Mouse (Mus musculus) forebrain, embryonic 16.5 days (tissue): ENCODE results near the gene Csrnp3. TPM values are rescaled to one million over a fixed set of nuclear protein-coding genes. Genes with fewer than 3 reads are reported as not detected.
A peak's percentile ranks its signal among the peaks of the same experiment; 100 is the strongest.

ENCODE experiments used
- ATAC-seq: fragments of 200-750 bp; cut with Nextera tagmentation; 2 replicates; pipeline ENCODE4 v1.8.0; 2017; ENCODE audit warnings: mild to moderate bottlenecking, moderate library complexity
- H3K27ac ChIP-seq: fragments of 300-500 bp; sonication (generic); 2 replicates; pipeline ENCODE4 v1.5.1; 2014; ENCODE audit warnings: low read length, control low read depth
- H3K27me3 ChIP-seq: fragments of 300-500 bp; sonication (generic); replicated peaks from 2 replicates; pipeline ENCODE4 v1.6.1; 2014; ENCODE audit warnings: low read length; ENCODE audit not compliant: control insufficient read depth, insufficient read depth
- H3K36me3 ChIP-seq: fragments of 300-500 bp; sonication (generic); 2 replicates; pipeline ENCODE4 v1.6.1; 2014; ENCODE audit not compliant: control insufficient read depth, insufficient read depth
- H3K4me1 ChIP-seq: fragments of 300-500 bp; sonication (generic); replicated peaks from 2 replicates; pipeline ENCODE4 v1.6.1; 2014; ENCODE audit warnings: low read length; ENCODE audit not compliant: control insufficient read depth, insufficient read depth
- H3K4me2 ChIP-seq: fragments of 300-500 bp; sonication (generic); 2 replicates; pipeline ENCODE4 v1.6.1; 2014; ENCODE audit warnings: mild to moderate bottlenecking, low read length, control low read depth
- H3K4me3 ChIP-seq: fragments of 300-500 bp; sonication (generic); replicated peaks from 2 replicates; pipeline ENCODE4 v1.5.1; 2014; ENCODE audit warnings: mild to moderate bottlenecking, low read length, control low read depth
- H3K9ac ChIP-seq: fragments of 300-500 bp; sonication (generic); replicated peaks from 2 replicates; pipeline ENCODE4 v1.6.1; 2014; ENCODE audit warnings: low read depth, low read length, control low read depth
- H3K9me3 ChIP-seq: fragments of 300-500 bp; sonication (generic); 2 replicates; pipeline ENCODE4 v1.6.1; 2016; ENCODE audit warnings: low read length; ENCODE audit not compliant: control insufficient read depth
- WGBS: fragments of 180-500 bp; shearing (Covaris S2); extraction: QIAGEN DNeasy Blood & Tissue Kit; methylation state at CpG from one replicate; pipeline ENCODE4 v1.1.7; 2014; 5-methylcytosine and 5-hydroxymethylcytosine counted together
- polyA plus RNA-seq: library from polyadenylated mRNA; unstranded; fragments of >200 nt; fragmentation: Nextera tagmentation; extraction: Ambion mirVana; gene quantifications from 2 replicates; pipeline ENCODE4 v1.2.1, GENCODE M21; 2015

The Csrnp3 gene
- polyA plus RNA-seq, 1 experiment from 2014 or later = 67.4 TPM

DNA sequence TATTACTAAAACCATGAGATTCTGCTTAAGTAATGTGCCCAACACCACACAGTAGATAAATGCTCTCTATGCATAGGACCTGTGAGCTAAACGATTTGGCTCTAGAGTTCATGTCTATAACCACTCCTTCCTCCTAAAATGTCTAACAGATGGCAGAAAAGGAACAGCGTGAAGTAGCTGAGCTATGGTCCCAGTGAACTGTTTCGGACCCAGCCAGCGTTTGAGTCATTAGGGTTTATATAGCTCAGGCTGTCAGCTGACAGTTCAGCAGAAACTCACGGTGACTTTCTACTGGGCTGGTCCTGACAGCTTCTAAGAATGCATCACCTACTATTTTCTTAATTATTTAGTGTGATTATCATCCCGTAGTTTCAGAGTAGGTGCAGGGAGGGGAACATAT is 141.5 kb downstream of the Csrnp3 start:
- H3K4me1 ChIP-seq = peaks cover 9% of the 10 kb centered on the region
- no peak overlapping the region for H3K4me3 ChIP-seq
- ATAC-seq = no peak; the same call in 1 of the 2 replicates
- H3K9me3 ChIP-seq = no peaks in the 10 kb centered on the region
- no peak overlapping the region for H3K27ac ChIP-seq
- WGBS = 54% methylated on average over 6 of the region's 6 CpGs
- no peak overlapping the region for H3K4me2 ChIP-seq
- no peak overlapping the region for H3K9ac ChIP-seq
- no peaks in the 10 kb centered on the region for H3K27me3 ChIP-seq
- no peaks in the 10 kb centered on the region for H3K36me3 ChIP-seq

DNA sequence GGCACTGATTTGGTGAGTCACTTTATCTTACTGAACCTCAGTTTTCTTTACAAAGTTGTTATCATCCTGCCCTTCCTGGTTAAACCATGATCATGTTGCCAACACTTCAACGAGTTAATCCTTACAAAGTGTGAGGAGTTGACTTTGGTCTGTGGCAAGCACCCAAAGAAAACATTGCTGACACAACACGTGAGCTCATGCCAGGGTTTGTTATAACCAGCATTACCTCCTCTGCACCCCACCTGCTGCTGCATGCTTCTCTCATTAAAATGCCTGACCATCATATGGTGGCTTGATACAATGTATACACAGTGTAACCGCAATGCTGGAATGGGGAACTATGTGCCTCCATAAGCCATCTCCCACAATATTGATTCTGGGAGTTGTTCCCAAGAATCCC is 142.0 kb downstream of the Csrnp3 start:
- Histone ChIP-seq H3K9me3 (no peaks in the 10 kb centered on the region), H3K36me3 (no peaks in the 10 kb centered on the region), H3K4me2 (no peak overlapping the region), H3K27me3 (no peaks in the 10 kb centered on the region), H3K4me3 (no peak overlapping the region), H3K4me1 (peaks cover 12% of the 10 kb centered on the region; the same call in 1 of the 2 replicates), H3K9ac (no peak overlapping the region), H3K27ac (no peak overlapping the region)
- WGBS = 42% methylated on average over 3 of the region's 3 CpGs
- no peak for ATAC-seq

DNA sequence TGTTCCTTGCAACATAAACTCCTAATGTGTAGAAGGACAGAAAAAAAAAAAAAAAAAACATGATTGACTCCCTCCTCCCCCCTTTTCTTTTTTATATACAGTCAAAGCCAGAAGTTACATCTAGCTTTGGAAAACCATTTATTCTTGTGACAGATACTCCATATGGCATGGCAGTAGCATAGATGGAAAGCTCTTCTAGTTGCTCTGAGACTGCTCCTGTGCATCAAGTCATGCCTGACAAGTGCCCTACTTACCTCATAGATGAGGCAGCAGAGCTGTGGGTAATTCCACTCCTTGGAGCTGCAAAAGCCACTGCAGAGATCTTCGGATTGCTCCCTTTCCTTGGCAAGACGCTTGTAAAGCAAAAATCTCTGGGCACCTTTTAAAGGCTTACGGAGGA is 143.2 kb downstream of the Csrnp3 start:
- Histone ChIP-seq H3K27me3 (no peaks in the 10 kb centered on the region), H3K9ac (no peak overlapping the region), H3K27ac (no peak overlapping the region), H3K36me3 (no peaks in the 10 kb centered on the region), H3K4me2 (no peak overlapping the region), H3K9me3 (no peaks in the 10 kb centered on the region), H3K4me1 (peaks cover 21% of the 10 kb centered on the region), H3K4me3 (no peak overlapping the region)
- WGBS = 75% methylated on average over 3 of the region's 3 CpGs
- ATAC-seq = no peak

DNA sequence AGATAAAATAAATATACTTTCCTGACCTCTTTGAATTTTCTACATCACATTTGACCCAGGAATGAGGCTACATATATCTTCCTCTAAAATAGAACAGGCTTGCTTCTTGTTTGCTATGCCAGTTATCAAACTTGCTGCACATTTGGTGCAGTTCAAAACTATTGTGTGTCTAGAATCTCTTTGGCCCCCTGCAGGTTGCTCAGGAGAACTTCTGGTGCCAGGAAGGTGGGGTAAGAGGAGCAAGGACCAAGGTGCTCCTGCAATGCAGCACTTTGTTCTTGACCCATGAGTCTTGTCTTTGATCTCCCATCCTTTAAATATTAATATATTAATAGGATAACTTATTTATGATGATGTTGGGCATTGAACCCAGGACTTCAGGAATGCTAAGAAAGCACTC is 144.5 kb downstream of the Csrnp3 start:
- H3K4me1 ChIP-seq = peaks cover 30% of the 10 kb centered on the region
- H3K36me3 ChIP-seq = no peaks in the 10 kb centered on the region
- no peaks in the 10 kb centered on the region for H3K27me3 ChIP-seq
- H3K9ac ChIP-seq = no peak overlapping the region
- ATAC-seq = no peak
- no peaks in the 10 kb centered on the region for H3K9me3 ChIP-seq
- H3K27ac ChIP-seq = no peak overlapping the region
- no peak overlapping the region for H3K4me2 ChIP-seq
- H3K4me3 ChIP-seq = no peak overlapping the region

DNA sequence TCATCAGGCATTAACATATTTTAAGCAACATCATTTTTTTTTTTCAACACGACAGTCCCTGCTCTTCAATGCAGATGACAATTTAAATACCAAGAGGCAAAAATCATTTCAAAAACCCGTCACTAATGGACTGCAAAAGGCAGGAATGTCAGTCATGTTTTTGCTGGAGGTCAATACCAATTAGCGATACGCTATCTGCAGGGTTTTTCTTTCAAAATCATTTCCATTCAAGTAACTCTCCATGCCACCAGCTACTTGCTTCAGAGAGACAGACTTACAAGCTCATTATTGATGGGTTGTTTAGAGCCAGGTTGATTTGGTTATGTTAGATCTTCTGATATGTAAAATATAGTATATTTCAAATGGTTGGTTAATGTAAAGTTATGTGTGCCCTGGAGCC is 145.2 kb downstream of the Csrnp3 start:
- Histone ChIP-seq H3K36me3 (no peaks in the 10 kb centered on the region), H3K9ac (no peak overlapping the region), H3K27ac (no peak overlapping the region), H3K9me3 (no peaks in the 10 kb centered on the region), H3K4me3 (no peak overlapping the region), H3K27me3 (no peaks in the 10 kb centered on the region), H3K4me2 (no peak overlapping the region), H3K4me1 (peaks cover 34% of the 10 kb centered on the region)
- ATAC-seq = no peak
- 30% methylated on average over 4 of the region's 4 CpGs for WGBS

DNA sequence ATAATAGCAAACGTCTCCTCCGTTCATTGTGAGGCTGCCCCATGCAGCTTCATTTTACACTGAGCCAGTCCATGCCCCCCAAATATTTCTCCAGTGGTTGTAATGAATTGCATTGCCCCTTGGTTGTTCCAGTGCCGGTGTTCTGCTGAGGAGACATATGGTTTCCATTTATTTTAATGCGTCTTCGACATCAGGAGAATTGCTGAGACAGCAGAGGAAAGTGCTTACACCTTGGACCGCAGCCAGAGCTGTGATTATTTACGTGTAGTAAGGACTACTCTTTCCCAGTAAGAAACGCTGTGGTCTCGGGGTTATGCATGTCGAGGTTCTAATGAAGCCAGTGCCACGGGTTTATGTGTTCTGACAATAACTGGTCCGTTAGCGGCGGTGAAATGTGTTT is 147.8 kb downstream of the Csrnp3 start:
- Histone ChIP-seq H3K27me3 (no peaks in the 10 kb centered on the region), H3K4me3 (no peak overlapping the region), H3K9me3 (no peaks in the 10 kb centered on the region), H3K4me2 (peak overlapping the region; percentile 40), H3K27ac (peak overlapping the region; percentile 76), H3K36me3 (no peaks in the 10 kb centered on the region), H3K9ac (no peak overlapping the region), H3K4me1 (peaks cover 26% of the 10 kb centered on the region)
- ATAC-seq = 0 out of 2 replicates have a peak, but pooled peaks have one; percentile 11
- 14% methylated on average over 14 of the region's 14 CpGs for WGBS

DNA sequence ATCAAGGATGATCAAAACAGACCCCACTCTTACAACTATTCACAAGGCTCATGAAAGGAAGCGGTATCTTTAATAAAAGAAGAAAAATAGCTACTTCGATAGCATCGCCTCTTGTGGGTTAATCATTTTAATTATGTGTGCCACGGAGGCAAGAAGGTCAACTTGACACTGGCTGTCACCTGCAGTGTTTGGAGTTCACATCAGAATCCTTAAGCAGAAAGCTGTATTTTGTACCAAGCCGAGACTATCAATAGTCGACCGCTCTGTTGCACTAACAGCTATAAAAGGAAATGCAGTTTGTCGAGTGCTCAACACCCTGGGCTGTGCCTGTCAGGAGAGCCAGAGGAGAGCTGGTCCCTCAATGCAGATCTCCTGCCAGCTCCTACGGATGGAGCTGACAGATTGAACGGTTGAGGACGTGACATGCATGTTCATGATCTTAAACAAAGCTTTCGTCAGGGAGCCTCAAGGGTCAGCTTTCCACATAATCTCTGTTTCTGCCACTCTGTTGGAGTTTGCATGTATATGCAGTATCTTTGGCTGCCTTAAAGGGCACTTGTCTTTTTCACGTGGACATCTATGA is 149.4 kb downstream of the Csrnp3 start:
- Histone ChIP-seq H3K4me1 (peaks cover 26% of the 10 kb centered on the region), H3K27ac (peak overlapping the region; percentile 68), H3K36me3 (no peaks in the 10 kb centered on the region), H3K4me2 (0 out of 2 replicates have a peak overlapping the region, but pooled peaks have one; percentile 10), H3K4me3 (no peak overlapping the region), H3K9ac (no peak overlapping the region), H3K9me3 (no peaks in the 10 kb centered on the region), H3K27me3 (no peaks in the 10 kb centered on the region)
- ATAC-seq = peak; percentile 95
- 9% methylated on average over 13 of the region's 13 CpGs for WGBS

DNA sequence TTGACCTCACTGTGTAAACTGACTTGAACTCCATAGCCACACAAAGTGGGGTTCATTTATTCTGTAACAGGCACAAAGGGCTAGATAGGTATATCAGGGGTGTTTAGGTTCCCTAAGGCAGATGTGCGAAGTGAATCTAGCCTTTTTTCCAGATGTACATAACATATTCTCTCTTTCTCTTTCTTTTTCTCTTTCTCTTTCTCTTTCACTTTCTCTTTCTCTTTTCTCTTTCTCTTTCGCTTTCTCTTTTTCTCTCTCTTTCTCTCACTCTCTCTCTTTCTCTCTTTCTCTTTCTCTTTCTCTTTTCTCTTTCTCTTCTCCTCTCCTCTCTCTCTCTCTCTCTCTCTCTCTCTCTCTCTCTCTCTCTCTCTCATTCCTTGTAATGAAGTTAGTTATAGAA is 153.2 kb downstream of the Csrnp3 start:
- WGBS = 98% methylated on average over 2 of the region's 2 CpGs

DNA sequence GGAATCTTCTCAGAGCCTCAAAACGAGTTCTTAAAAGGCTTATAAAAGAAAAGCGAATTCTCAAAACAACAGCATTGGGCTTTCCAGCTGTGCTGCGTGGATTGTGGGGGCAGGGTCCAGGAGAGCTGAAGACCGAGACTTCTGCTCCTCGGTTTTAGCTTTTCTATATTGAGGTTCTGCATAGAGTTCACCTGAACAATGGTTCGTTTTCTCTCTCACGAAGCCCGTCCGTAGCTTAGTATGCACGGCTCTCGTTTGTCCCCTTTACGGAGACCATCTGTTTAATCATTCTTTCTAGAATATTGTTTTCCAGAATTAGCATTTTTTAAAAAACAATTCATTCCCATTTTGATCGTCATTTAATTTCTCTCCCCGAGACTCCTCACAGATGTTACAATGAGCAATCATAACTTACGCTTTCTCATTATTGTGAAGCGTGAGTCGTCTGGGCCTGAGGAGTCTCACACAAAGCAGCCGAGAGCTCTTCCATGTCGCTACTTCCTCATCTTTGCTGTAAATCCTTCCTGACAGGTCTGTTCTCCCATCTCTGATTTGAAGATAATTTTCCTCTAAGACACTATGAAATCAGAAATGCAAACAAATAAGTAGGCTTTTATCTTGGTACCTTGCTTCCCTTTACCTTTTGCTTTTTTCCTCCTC is 163.6 kb downstream of the Csrnp3 start:
- Histone ChIP-seq H3K36me3 (no peaks in the 10 kb centered on the region), H3K27me3 (no peaks in the 10 kb centered on the region), H3K4me2 (no peak overlapping the region), H3K9ac (no peak overlapping the region), H3K9me3 (no peaks in the 10 kb centered on the region), H3K4me3 (no peak overlapping the region), H3K27ac (no peak overlapping the region), H3K4me1 (no peaks in the 10 kb centered on the region)
- WGBS = 44% methylated on average over 19 of the region's 19 CpGs
- peak; percentile 69 for ATAC-seq

More for the DNA sequence above, 153.2 kb downstream of the Csrnp3 start:
- H3K27ac ChIP-seq = no peak overlapping the region
- no peaks in the 10 kb centered on the region for H3K9me3 ChIP-seq
- H3K4me2 ChIP-seq = no peak overlapping the region
- peaks cover 13% of the 10 kb centered on the region for H3K4me1 ChIP-seq
- peaks cover 7% of the 10 kb centered on the region; the same call in 1 of the 2 replicates for H3K36me3 ChIP-seq
- no peaks in the 10 kb centered on the region for H3K27me3 ChIP-seq
- H3K9ac ChIP-seq = no peak overlapping the region
- ATAC-seq = no peak
- H3K4me3 ChIP-seq = no peak overlapping the region
